Mouse (Mus musculus) B cell, adult 2 months (primary cell): ENCODE measurements at regions not wholly inside any gene's neighbourhood (a gene's known extent, or its start where the extent isn't known, plus 50 kb on each side); places are given as distances from the start of the nearest gene placed in this dataset.
"Not testable (repeated sequence)": the region's sequence is repeated elsewhere in the genome, so short reads cannot be mapped to it uniquely, and the experiment has no call there.

Experiments
- DNase-seq, 2 experiments: peaks; one replicate each; pipeline ENCODE4 v3.0.0; 2022

- DNase-seq: no peak
Observed at GRCm38 (mm10) chr15:92994191-92994671, 280.7 kb downstream of the Gxylt1 start.

GRCm38 (mm10) chr15:92993538-92994190 is 281.3 kb downstream of the Gxylt1 start:
- no peak for DNase-seq

- no peak for DNase-seq
Observed at GRCm38 (mm10) chr15:92975774-92976173, 299.2 kb downstream of the Gxylt1 start.

- no peak for DNase-seq
Observed at GRCm38 (mm10) chr15:92974931-92975330, 300.0 kb downstream of the Gxylt1 start.

- DNase-seq: no peak
Observed at GRCm38 (mm10) chr15:92973651-92974229, 301.2 kb downstream of the Gxylt1 start.

- no peak for DNase-seq
Observed at GRCm38 (mm10) chr15:92965556-92965955, 309.4 kb downstream of the Gxylt1 start.

- no peak for DNase-seq
Observed at GRCm38 (mm10) chr15:92964901-92965300, 310.1 kb downstream of the Gxylt1 start.

GRCm38 (mm10) chr15:92964131-92964530 is 310.8 kb downstream of the Gxylt1 start:
- no peak for DNase-seq

- DNase-seq: not testable (repeated sequence)
Observed at GRCm38 (mm10) chr15:92950912-92951311, 324.1 kb downstream of the Gxylt1 start.

- DNase-seq: no peak
Observed at GRCm38 (mm10) chr15:92946216-92946615, 328.8 kb downstream of the Gxylt1 start.

GRCm38 (mm10) chr15:92903821-92904220 is 371.2 kb downstream of the Gxylt1 start:
- no peak for DNase-seq

- no peak for DNase-seq
Observed at GRCm38 (mm10) chr15:92897277-92897676, 377.7 kb downstream of the Gxylt1 start.

GRCm38 (mm10) chr15:92895836-92896235 is 379.1 kb downstream of the Gxylt1 start:
- no peak for DNase-seq

GRCm38 (mm10) chr15:92876438-92876837 is 398.5 kb downstream of the Gxylt1 start:
- no peak for DNase-seq

GRCm38 (mm10) chr15:92864106-92864505 is 410.9 kb downstream of the Gxylt1 start:
- DNase-seq: no peak

GRCm38 (mm10) chr15:92850854-92851253 is 424.1 kb downstream of the Gxylt1 start:
- DNase-seq: no peak

- no peak for DNase-seq
Observed at GRCm38 (mm10) chr15:92840035-92840434, 434.9 kb downstream of the Gxylt1 start.

- no peak for DNase-seq
Observed at GRCm38 (mm10) chr15:92839611-92840010, 435.4 kb downstream of the Gxylt1 start.

- DNase-seq: no peak
Observed at GRCm38 (mm10) chr15:92826136-92826535, 429.5 kb downstream of the Pdzrn4 start.
